Mouse (Mus musculus) cerebellum, adult 18-20 months (tissue): ENCODE results near the gene Gm13057.
"Not testable (repeated sequence)": the region's sequence is repeated elsewhere in the genome, so short reads cannot be mapped to it uniquely, and the experiment has no call there.

Experiments
- DNase-seq, 2 experiments: peaks; one replicate each; pipeline ENCODE4 v3.0.0; 2021

The Gm13057 gene

GRCm38 (mm10) chr4:143551400-143551799, at the start of gene Gm13057, which contains the start of gene BC080695:
Gm13057 (plus strand) TSS chr4:143551709.
BC080695 (plus strand) TSS chr4:143551700.
- not testable (repeated sequence) for DNase-seq

- no peak for DNase-seq
These were observed 40.5 kb upstream of the Gm13057 start, which contains the start of gene Gm13043 for GRCm38 (mm10) chr4:143511043-143511442. Gm13043 (plus strand) TSS chr4:143511343.

- not testable (repeated sequence) for DNase-seq
These were observed 15.9 kb upstream of the Gm13057 start, which contains the start of gene Gm13040 for GRCm38 (mm10) chr4:143535654-143536053. Gm13040 (plus strand) TSS chr4:143535954.
